Mouse (Mus musculus) stomach, embryonic 15.5 days (tissue): ENCODE measurements around the gene Olfr311. TPM values are rescaled to one million over a fixed set of nuclear protein-coding genes. Genes with fewer than 3 reads are reported as not detected.

ENCODE experiments used
- ATAC-seq: fragments of 200-750 bp; cut with Nextera tagmentation; 2 replicates; pipeline ENCODE4 v1.8.0; 2017; ENCODE audit warnings: low read depth, moderate number of reproducible peaks, moderate TSS enrichment; ENCODE audit not compliant: insufficient read depth, low FRiP score
- H3K27ac ChIP-seq: fragments of 300-500 bp; sonication (generic); 2 replicates; pipeline ENCODE4 v1.5.1; 2015; ENCODE audit warnings: mild to moderate bottlenecking, inconsistent platforms
- H3K27me3 ChIP-seq: fragments of 300-500 bp; sonication (generic); replicated peaks from 2 replicates; pipeline ENCODE4 v1.6.1; 2015; ENCODE audit warnings: inconsistent platforms
- H3K36me3 ChIP-seq: fragments of 300-500 bp; sonication (generic); 2 replicates; pipeline ENCODE4 v1.6.1; 2015; ENCODE audit warnings: inconsistent platforms
- H3K4me1 ChIP-seq: fragments of 300-500 bp; sonication (generic); 2 replicates; pipeline ENCODE4 v1.6.1; 2015; ENCODE audit warnings: inconsistent platforms
- H3K4me2 ChIP-seq: fragments of 300-500 bp; sonication (generic); 2 replicates; pipeline ENCODE4 v1.6.1; 2015; ENCODE audit warnings: mild to moderate bottlenecking, inconsistent platforms
- H3K4me3 ChIP-seq: fragments of 300-500 bp; sonication (generic); replicated peaks from 2 replicates; pipeline ENCODE4 v1.5.1; 2015; ENCODE audit warnings: inconsistent platforms
- H3K9ac ChIP-seq: fragments of 300-500 bp; sonication (generic); 2 replicates; pipeline ENCODE4 v1.6.1; 2015; ENCODE audit warnings: inconsistent platforms
- H3K9me3 ChIP-seq: fragments of 300-500 bp; sonication (generic); 2 replicates; pipeline ENCODE4 v1.6.1; 2016; ENCODE audit warnings: inconsistent platforms
- WGBS: fragments of 180-500 bp; shearing (Covaris S2); methylation state at CpG from one replicate; pipeline ENCODE4 v1.1.7; 2015; 5-methylcytosine and 5-hydroxymethylcytosine counted together
- polyA plus RNA-seq: library from polyadenylated mRNA; unstranded; fragments of >200 nt; fragmentation: Nextera tagmentation; extraction: Ambion mirVana; gene quantifications from 2 replicates; pipeline ENCODE4 v1.2.1, GENCODE M21; 2015

Olfr311 gene
- polyA plus RNA-seq, 1 experiment from 2014 or later: not detected

DNA sequence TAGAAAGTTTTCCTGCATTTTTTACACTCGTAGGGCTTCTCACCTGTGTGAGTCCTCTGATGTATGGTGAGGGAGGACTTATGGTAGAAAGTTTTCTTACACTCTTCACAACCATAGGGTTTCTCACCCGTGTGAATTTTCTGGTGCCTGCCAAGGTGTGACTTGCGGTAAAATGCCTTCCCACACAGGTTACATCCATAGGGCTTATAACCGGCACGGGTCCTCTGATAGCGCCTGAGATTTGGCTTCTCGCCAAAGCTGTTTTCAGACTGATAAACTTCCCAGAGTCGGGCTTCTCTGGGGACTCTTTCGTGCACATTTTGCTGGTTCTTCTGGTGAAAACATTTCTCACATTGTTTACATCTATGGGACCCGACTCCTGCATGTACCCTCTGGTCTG is 51.5 kb downstream of the Olfr311 start:
- H3K4me1 ChIP-seq: no peaks in the 10 kb centered on the region
- no peak overlapping the region for H3K4me3 ChIP-seq
- peaks cover 24% of the 10 kb centered on the region for H3K36me3 ChIP-seq
- H3K4me2 ChIP-seq: no peak overlapping the region
- no peaks in the 10 kb centered on the region for H3K9me3 ChIP-seq
- H3K9ac ChIP-seq: no peak overlapping the region
- no peaks in the 10 kb centered on the region for H3K27me3 ChIP-seq
- no peak for ATAC-seq
- WGBS: 88% methylated on average over 10 of the region's 10 CpGs
- no peak overlapping the region for H3K27ac ChIP-seq

Other genes with a start within 250 kb of the Olfr311 start
- gene Olfr324, start 244.1 kb upstream of the Olfr311 start, polyA plus RNA-seq: not detected in 2 replicates
- gene 2210407C18Rik, start 223.2 kb upstream of the Olfr311 start, polyA plus RNA-seq: 0.84 and 2.3 TPM in 2 replicates
- not detected in 2 replicates for gene Olfr323, start 208.8 kb upstream of the Olfr311 start, polyA plus RNA-seq
- 0.45 and 1.2 TPM in 2 replicates for gene Trim58, start 198.8 kb upstream of the Olfr311 start, polyA plus RNA-seq
- not detected in 2 replicates for gene Olfr322, start 180.5 kb upstream of the Olfr311 start, polyA plus RNA-seq
- gene Olfr320, start 158.2 kb upstream of the Olfr311 start, polyA plus RNA-seq: not detected in 2 replicates
- gene Olfr319, start 140.1 kb upstream of the Olfr311 start, polyA plus RNA-seq: not detected in 2 replicates
- not detected in 2 replicates for gene Olfr318, start 115.2 kb upstream of the Olfr311 start, polyA plus RNA-seq
- gene Olfr317, start 100.0 kb upstream of the Olfr311 start, polyA plus RNA-seq: not detected in 2 replicates
- gene Olfr316, start 86.5 kb upstream of the Olfr311 start, polyA plus RNA-seq: not detected in 2 replicates
- gene Olfr315, start 66.1 kb upstream of the Olfr311 start, polyA plus RNA-seq: not detected in 2 replicates
- not detected in 2 replicates for gene Olfr314, start 56.3 kb upstream of the Olfr311 start, polyA plus RNA-seq
- 9.6 and 14.0 TPM in 2 replicates for gene Fam183b, start 37.3 kb upstream of the Olfr311 start, polyA plus RNA-seq
- not detected in 2 replicates for gene Olfr313, start 24.3 kb upstream of the Olfr311 start, polyA plus RNA-seq
- gene Olfr312, start 10.0 kb upstream of the Olfr311 start, polyA plus RNA-seq: not detected in 2 replicates
- 8.2 and 8.5 TPM in 2 replicates for gene Gm12258, start 7.9 kb downstream of the Olfr311 start, polyA plus RNA-seq
- 6.7 and 6.8 TPM in 2 replicates for gene 2810021J22Rik, start 28.0 kb downstream of the Olfr311 start, polyA plus RNA-seq
- 4.6 and 5.6 TPM in 2 replicates for gene Zfp39, start 65.0 kb downstream of the Olfr311 start, polyA plus RNA-seq
- gene Btnl10, start 78.7 kb downstream of the Olfr311 start, polyA plus RNA-seq: 0.59 and 0.95 TPM in 2 replicates
- 229 and 235 TPM in 2 replicates for gene Rnf187, start 99.7 kb downstream of the Olfr311 start, polyA plus RNA-seq
- 42.0 and 45.8 TPM in 2 replicates for gene Hist3h2ba, start 109.7 kb downstream of the Olfr311 start, polyA plus RNA-seq
- 29.6 and 32.2 TPM in 2 replicates for gene Hist3h2a, start 115.4 kb downstream of the Olfr311 start, polyA plus RNA-seq
- gene Trim17, start 115.4 kb downstream of the Olfr311 start, polyA plus RNA-seq: 0.19 and 0.28 TPM in 2 replicates
- 17.9 and 19.1 TPM in 2 replicates for gene Trim11, start 138.8 kb downstream of the Olfr311 start, polyA plus RNA-seq